Mouse (Mus musculus) cerebellum, adult 2 months (tissue): ENCODE data around the gene Timm23. TPM values are rescaled to one million over a fixed set of nuclear protein-coding genes. Genes with fewer than 3 reads are reported as not detected.

ENCODE experiments used
- DNase-seq, 2 experiments: peaks; one replicate each; pipeline ENCODE4 v3.0.0; 2021
- H3K27ac ChIP-seq: fragments of 200-500 bp; 2 replicates; pipeline ENCODE4 v1.5.1; 2012; ENCODE audit warnings: low read length, control low read depth, inconsistent platforms; ENCODE audit not compliant: insufficient read depth
- H3K27me3 ChIP-seq: fragments of 200-500 bp; 2 replicates; pipeline ENCODE4 v1.6.1; 2012; ENCODE audit warnings: inconsistent platforms, mild to moderate bottlenecking, low read length, moderate library complexity; ENCODE audit not compliant: control insufficient read depth, insufficient read depth
- H3K4me1 ChIP-seq: fragments of 200-500 bp; 2 replicates; pipeline ENCODE4 v1.6.1; 2011; ENCODE audit warnings: low read length; ENCODE audit not compliant: control insufficient read depth, insufficient read depth
- H3K4me3 ChIP-seq: fragments of 200-500 bp; replicated peaks from 2 replicates; pipeline ENCODE3; 2011; ENCODE audit warnings: mild to moderate bottlenecking, low read depth, low read length, control low read depth; ENCODE audit not compliant: insufficient read depth
- CTCF ChIP-seq: fragments of 200-500 bp; IDR thresholded peaks from 2 replicates; pipeline ENCODE4 v1.5.1; 2011; ENCODE audit warnings: low read depth, mild to moderate bottlenecking, control low read depth, low read length, moderate library complexity, borderline replicate concordance; ENCODE audit not compliant: insufficient read depth
- POLR2A ChIP-seq: fragments of 200-500 bp; IDR thresholded peaks from 2 replicates; pipeline ENCODE4 v1.6.1; 2011; ENCODE audit warnings: low read length, control low read depth, borderline replicate concordance; ENCODE audit not compliant: insufficient read depth
- WGBS: fragments of 180-500 bp; shearing (Covaris S2); methylation state at CpG from one replicate; pipeline ENCODE4 v1.1.7; 2018; 5-methylcytosine and 5-hydroxymethylcytosine counted together
- polyA plus RNA-seq: library from polyadenylated mRNA; depleted of rRNA; stranded (reverse); fragments of >200 nt; gene quantifications from 2 replicates; pipeline ENCODE4 v1.2.3, GENCODE M21; 2012

The Timm23 gene
- polyA plus RNA-seq, 1 experiment = 182 TPM

- Histone ChIP-seq H3K4me3 (no peak overlapping the region), H3K27me3 (no peaks in the 10 kb centered on the region), H3K4me1 (no peaks in the 10 kb centered on the region), H3K27ac (no peak overlapping the region)
- 76% methylated on average over 2 of the region's 2 CpGs for WGBS
- TF ChIP-seq CTCF = no peak
- TF ChIP-seq POLR2A = no peak
- no peak for DNase-seq
These were observed 48.5 kb downstream of the Timm23 start for GRCm38 (mm10) chr14:32153156-32153555.

- no peak overlapping the region for H3K27ac ChIP-seq
- WGBS = 84% methylated on average over 18 of the region's 18 CpGs
- H3K27me3 ChIP-seq = no peaks in the 10 kb centered on the region
- H3K4me1 ChIP-seq = no peaks in the 10 kb centered on the region
- DNase-seq = no peak
- TF ChIP-seq CTCF = no peak
- TF ChIP-seq POLR2A = no peak
- no peak overlapping the region for H3K4me3 ChIP-seq
These were observed 49.3 kb downstream of the Timm23 start for GRCm38 (mm10) chr14:32152243-32152965.

- no peak overlapping the region for H3K4me3 ChIP-seq
- H3K27ac ChIP-seq = no peak overlapping the region
- TF ChIP-seq CTCF = no peak
- TF ChIP-seq POLR2A = no peak
- WGBS = 89% methylated on average over 2 of the region's 2 CpGs
- no peaks in the 10 kb centered on the region for H3K27me3 ChIP-seq
- no peak for DNase-seq
- no peaks in the 10 kb centered on the region for H3K4me1 ChIP-seq
These were observed 50.8 kb downstream of the Timm23 start for GRCm38 (mm10) chr14:32150872-32151271.

GRCm38 (mm10) chr14:32146578-32146977 is 55.1 kb downstream of the Timm23 start:
- no peak overlapping the region for H3K4me3 ChIP-seq
- 56% methylated on average over 2 of the region's 2 CpGs for WGBS
- TF ChIP-seq CTCF = no peak
- no peak for TF ChIP-seq POLR2A

GRCm38 (mm10) chr14:32145809-32146511 is 55.7 kb downstream of the Timm23 start:
- Histone ChIP-seq H3K27ac (no peak overlapping the region), H3K27me3 (no peaks in the 10 kb centered on the region), H3K4me3 (no peak overlapping the region), H3K4me1 (no peaks in the 10 kb centered on the region)
- WGBS = 84% methylated on average over 7 of the region's 7 CpGs
- TF ChIP-seq POLR2A (no peak), CTCF (no peak)
- no peak for DNase-seq

More at GRCm38 (mm10) chr14:32146578-32146977, 55.1 kb downstream of the Timm23 start:
- no peak for DNase-seq
- H3K27me3 ChIP-seq = no peaks in the 10 kb centered on the region
- H3K4me1 ChIP-seq = no peaks in the 10 kb centered on the region
- no peak overlapping the region for H3K27ac ChIP-seq

GRCm38 (mm10) chr14:32145401-32145800 is 56.3 kb downstream of the Timm23 start:
- Histone ChIP-seq H3K27ac (no peak overlapping the region), H3K4me1 (no peaks in the 10 kb centered on the region), H3K4me3 (no peak overlapping the region), H3K27me3 (no peaks in the 10 kb centered on the region)
- DNase-seq = no peak
- TF ChIP-seq POLR2A (no peak), CTCF (no peak)
- 76% methylated on average over 4 of the region's 4 CpGs for WGBS

- no peaks in the 10 kb centered on the region for H3K27me3 ChIP-seq
- no peak for DNase-seq
- no peaks in the 10 kb centered on the region for H3K4me1 ChIP-seq
- no peak overlapping the region for H3K4me3 ChIP-seq
- no peak for TF ChIP-seq CTCF
- TF ChIP-seq POLR2A = no peak
- H3K27ac ChIP-seq = no peak overlapping the region
These were observed 57.0 kb downstream of the Timm23 start for GRCm38 (mm10) chr14:32144734-32145133.

GRCm38 (mm10) chr14:32141723-32142122 is 60.0 kb downstream of the Timm23 start, which contains the start of gene Msmb:
Msmb (plus strand) TSS chr14:32142023.
- no peak within 1 kb of the TSS for H3K4me3 ChIP-seq
- H3K27me3 ChIP-seq = no peaks in the 10 kb centered on the region
- WGBS = 82% methylated on average over 5 of the region's 5 CpGs
- no peak for DNase-seq
- TF ChIP-seq POLR2A (no peak), CTCF (no peak)
- no peak within 1 kb of the TSS for H3K27ac ChIP-seq
- H3K4me1 ChIP-seq = no peaks in the 10 kb centered on the region
